Mouse (Mus musculus): ENCODE results near the gene Tppp. TPM values are rescaled to one million over a fixed set of nuclear protein-coding genes. Genes with fewer than 3 reads are reported as not detected.
"Not testable (repeated sequence)": the region's sequence is repeated elsewhere in the genome, so short reads cannot be mapped to it uniquely, and the experiment has no call there.

Gene Tppp
- polyA plus RNA-seq, 1 experiment from 2014 or later: 0.39 TPM

DNA sequence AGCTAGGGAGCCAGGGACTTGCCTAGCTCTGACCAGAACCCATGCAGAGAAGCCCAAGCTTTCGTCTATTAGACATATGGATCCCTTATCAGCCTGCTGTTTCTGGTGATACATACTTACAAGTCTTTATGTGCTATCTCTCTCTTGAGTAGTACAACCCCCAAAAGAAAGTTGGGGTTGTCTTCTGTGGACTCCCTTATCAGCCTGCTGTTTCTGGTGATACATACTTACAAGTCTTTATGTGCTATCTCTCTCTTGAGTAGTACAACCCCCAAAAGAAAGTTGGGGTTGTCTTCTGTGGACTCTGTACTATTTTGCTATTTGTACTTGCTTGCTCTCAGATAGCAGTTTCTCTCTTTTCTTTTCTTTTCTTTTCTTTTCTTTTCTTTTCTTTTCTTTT lies 62.0 kb downstream of the Tppp start:
- not testable (repeated sequence) for H3K4me3 ChIP-seq; H3K36me3 ChIP-seq; H3K9ac ChIP-seq; H3K9me3 ChIP-seq (replicated peaks)
- ATAC-seq: peak; percentile 91
- Histone ChIP-seq H3K4me1 (peaks cover 34% of the 10 kb centered on the region), H3K27me3 (replicated peaks) (peaks cover 24% of the 10 kb centered on the region), H3K4me2 (peak overlapping the region; percentile 18; the same call in 1 of the 2 replicates), H3K27ac (0 out of 2 replicates have a peak overlapping the region, but pooled peaks have one; percentile 52)
- WGBS (ENCODE audit: insufficient replicate concordance): 12% methylated on average over 1 of the region's 1 CpGs

DNA sequence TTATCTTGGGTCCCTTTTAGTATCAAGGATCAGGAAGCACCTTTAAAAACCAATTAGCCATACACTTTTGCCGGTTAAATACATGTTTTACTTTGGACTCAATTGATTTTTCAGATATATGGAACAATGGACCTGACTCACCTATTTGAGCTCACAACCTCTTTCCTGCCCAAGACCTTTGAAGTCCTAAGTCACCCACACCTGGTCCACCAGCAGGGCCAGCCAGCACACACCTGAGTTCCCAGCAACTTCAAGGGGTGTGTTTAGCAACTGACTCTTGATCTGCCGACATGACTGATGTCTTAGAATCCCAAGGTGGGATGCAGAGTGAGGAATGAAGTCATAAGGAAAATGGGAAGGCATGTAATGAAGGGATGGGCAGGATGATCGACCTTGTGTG lies 62.5 kb downstream of the Tppp start:
- Histone ChIP-seq H3K9ac (no peak overlapping the region), H3K4me1 (peaks cover 30% of the 10 kb centered on the region), H3K36me3 (no peaks in the 10 kb centered on the region), H3K27ac (peak overlapping the region; percentile 68), H3K4me2 (peak overlapping the region; percentile 29), H3K27me3 (replicated peaks) (peaks cover 28% of the 10 kb centered on the region), H3K9me3 (replicated peaks) (no peaks in the 10 kb centered on the region), H3K4me3 (no peak overlapping the region)
- ATAC-seq: no peak
- 56% methylated on average over 3 of the region's 3 CpGs for WGBS (ENCODE audit: insufficient replicate concordance)

DNA sequence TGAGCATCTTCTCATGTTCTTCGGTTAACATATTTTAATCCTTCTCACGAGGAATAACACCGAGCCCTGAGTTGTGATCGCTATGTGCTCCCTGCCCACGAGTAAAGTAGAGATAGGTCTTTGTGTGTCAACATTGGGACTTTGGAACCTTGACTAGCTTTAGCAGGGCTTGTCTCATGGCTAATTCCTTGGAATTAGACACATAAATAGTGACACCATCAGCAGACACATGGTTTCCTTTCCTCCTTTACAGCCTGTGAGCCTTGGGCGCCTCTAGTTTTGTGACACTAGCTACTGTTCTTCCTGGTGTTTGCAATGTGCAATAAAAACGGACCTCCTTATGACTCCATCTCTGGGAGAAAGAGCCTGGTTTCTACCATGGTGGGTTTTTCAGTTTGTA lies 64.2 kb downstream of the Tppp start:
- WGBS (ENCODE audit: insufficient replicate concordance): 73% methylated on average over 7 of the region's 7 CpGs
- H3K4me3 ChIP-seq: no peak overlapping the region
- H3K4me1 ChIP-seq: peaks cover 29% of the 10 kb centered on the region
- ATAC-seq: no peak
- H3K9ac ChIP-seq: no peak overlapping the region
- H3K4me2 ChIP-seq: no peak overlapping the region
- H3K9me3 ChIP-seq (replicated peaks): no peaks in the 10 kb centered on the region
- peaks cover 40% of the 10 kb centered on the region for H3K27me3 ChIP-seq (replicated peaks)
- H3K36me3 ChIP-seq: no peaks in the 10 kb centered on the region
- H3K27ac ChIP-seq: no peak overlapping the region

Other genes with a start within 250 kb of the Tppp start
- gene Nkd2, start 161.8 kb upstream of the Tppp start, polyA plus RNA-seq (2016; fragmentation: Nextera tagmentation; extraction: Ambion mirVana): 0.21 and 0.42 TPM in 2 replicates
- 37.6 and 38.6 TPM in 2 replicates for gene Trip13, start 71.6 kb upstream of the Tppp start, polyA plus RNA-seq (2016; fragmentation: Nextera tagmentation; extraction: Ambion mirVana)
- 19.9 and 20.2 TPM in 2 replicates for gene Brd9, start 71.6 kb upstream of the Tppp start, polyA plus RNA-seq (2016; fragmentation: Nextera tagmentation; extraction: Ambion mirVana)
- not detected in 2 replicates for gene Zdhhc11, start 45.6 kb upstream of the Tppp start, polyA plus RNA-seq (2016; fragmentation: Nextera tagmentation; extraction: Ambion mirVana)
- gene Cep72, start 52.9 kb downstream of the Tppp start, polyA plus RNA-seq (2016; fragmentation: Nextera tagmentation; extraction: Ambion mirVana): 9.1 and 9.4 TPM in 2 replicates
- gene Slc9a3, start 112.0 kb downstream of the Tppp start, polyA plus RNA-seq (2016; fragmentation: Nextera tagmentation; extraction: Ambion mirVana): not detected in 2 replicates
- 32.9 and 36.4 TPM in 2 replicates for gene Exoc3, start 199.3 kb downstream of the Tppp start, polyA plus RNA-seq (2016; fragmentation: Nextera tagmentation; extraction: Ambion mirVana)